Mouse (Mus musculus) frontal cortex, adult 2 months (tissue): ENCODE measurements around the gene Luzp2. TPM values are rescaled to one million over a fixed set of nuclear protein-coding genes. Genes with fewer than 3 reads are reported as not detected.
A peak's percentile ranks its signal among the peaks of the same experiment; 100 is the strongest.
"Not testable (repeated sequence)": the region's sequence is repeated elsewhere in the genome, so short reads cannot be mapped to it uniquely, and the experiment has no call there.

Experiments
- DNase-seq, 2 experiments: peaks; one replicate each; pipeline ENCODE4 v3.0.0; 2022; ENCODE audit warnings: low spot score in 1 of 2; ENCODE audit errors: extremely low spot score in 1 of 2
- polyA plus RNA-seq: library from polyadenylated mRNA; depleted of rRNA; stranded (reverse); fragments of >200 nt; gene quantifications from 2 replicates; pipeline ENCODE4 v1.2.3, GENCODE M21; 2012

Luzp2 gene
- polyA plus RNA-seq, 1 experiment, result 94.6 TPM

DNA sequence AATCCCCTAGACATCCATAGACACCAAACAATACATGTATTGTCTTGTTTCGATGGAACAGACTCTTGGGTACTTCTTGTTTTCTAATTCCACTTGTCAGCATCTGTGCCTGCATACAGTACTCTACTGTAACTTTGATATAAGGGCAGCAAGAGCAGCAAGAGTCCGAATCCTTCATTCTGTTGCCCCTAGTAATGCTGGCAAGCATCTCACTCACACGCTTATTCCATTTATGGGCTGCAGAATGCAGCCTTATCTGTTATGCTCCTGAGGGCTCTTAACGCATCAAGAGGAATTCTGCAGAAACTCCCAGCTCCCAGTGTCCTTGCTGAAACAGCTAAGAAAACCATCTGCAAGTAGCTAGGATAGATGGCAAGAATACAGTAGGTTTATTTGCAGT, 145.3 kb downstream of the Luzp2 start:
- no peak for DNase-seq

- no peak for DNase-seq
Measured at GRCm38 (mm10) chr7:55000397-55000796, 165.1 kb downstream of the Luzp2 start.

DNA sequence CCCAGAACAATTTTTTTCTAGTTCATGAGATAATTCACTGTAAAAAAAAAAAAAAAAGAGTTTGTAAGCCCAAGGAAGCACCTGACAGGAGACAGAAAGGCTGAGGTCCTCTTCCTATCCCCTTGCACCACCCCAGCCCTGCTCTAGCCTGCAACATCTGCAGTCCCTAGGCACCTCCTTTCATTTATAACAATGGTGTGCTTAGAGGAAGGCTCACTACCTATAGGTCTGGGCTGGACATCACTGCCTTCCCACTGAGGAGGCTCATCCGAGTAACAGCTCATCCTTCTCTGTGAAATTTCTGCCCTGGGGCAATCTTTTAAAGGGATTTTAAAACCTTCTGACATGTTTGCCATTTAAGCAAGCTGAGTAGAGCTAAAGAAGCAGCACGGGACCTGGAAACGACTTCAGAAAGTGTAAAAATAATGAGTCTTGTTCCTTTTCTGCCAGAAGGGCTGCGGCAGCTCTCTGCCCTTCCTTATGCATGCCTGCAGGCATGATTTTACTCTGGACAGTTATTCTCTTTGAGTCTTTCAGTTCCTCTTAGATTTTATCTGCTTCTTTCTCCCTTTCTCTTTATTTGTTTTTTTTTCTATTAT, 174.0 kb downstream of the Luzp2 start:
- no peak for DNase-seq

- not testable (repeated sequence) for DNase-seq
Measured at GRCm38 (mm10) chr7:55133850-55134249, 298.6 kb downstream of the Luzp2 start.

DNA sequence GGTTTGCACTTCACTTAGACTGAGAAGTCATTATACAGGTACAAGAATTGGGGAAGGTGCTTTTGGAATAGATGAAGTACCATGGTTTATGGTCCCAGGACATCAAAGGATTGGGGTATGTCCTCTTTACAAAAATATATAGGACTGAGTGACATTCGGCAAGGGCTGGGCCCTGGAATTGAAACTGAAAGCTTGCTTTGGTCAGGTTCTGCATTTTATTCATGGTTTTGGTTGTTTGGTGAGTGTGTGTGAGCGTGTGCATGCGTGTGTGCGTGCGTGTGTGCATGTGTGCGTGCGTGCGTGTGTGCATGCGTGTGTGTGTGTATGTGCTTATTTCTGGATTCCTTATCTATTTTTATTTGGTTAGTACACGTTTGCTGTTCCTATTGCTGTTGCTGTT, 353.6 kb downstream of the Luzp2 start:
- DNase-seq, result no peak

DNA sequence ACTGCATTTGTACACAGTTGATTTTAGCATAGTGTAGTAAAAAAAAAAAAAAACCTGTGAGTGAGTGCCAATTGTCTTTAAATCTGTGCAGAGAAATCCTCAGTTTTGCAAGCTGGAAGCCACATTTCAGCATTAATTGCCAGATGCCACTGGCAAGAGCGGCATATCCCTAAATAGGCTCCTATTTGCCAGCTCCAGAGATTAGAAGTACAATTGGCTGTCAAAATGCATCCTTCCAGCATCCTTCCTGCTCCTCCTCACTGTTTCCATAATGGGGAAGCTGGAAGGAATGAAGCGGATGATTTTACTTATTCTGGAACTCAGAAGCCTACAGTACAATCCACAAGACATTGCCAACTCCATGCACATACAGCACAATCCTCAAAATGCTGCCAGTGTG, 354.2 kb downstream of the Luzp2 start:
- peak; percentile 55 to 61 for DNase-seq

DNA sequence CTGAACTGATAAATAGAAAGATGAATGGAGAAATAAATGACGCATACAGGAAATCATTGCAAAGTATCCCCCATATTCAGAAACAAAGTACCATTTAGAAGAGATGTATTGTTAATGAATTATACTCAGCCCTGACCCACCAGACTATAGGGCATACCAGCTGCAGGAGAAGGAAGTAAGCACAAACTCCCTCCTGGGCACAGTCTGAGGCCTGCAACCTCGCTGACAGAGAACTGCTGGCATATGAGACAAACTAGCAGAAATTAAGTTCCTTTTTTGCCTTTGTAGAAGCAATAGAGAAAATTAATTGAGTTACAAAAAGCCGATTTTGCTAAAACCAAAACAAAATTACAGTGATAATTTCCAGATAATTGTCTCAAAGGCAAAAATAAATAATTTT, 355.4 kb downstream of the Luzp2 start:
- DNase-seq, result no peak

DNA sequence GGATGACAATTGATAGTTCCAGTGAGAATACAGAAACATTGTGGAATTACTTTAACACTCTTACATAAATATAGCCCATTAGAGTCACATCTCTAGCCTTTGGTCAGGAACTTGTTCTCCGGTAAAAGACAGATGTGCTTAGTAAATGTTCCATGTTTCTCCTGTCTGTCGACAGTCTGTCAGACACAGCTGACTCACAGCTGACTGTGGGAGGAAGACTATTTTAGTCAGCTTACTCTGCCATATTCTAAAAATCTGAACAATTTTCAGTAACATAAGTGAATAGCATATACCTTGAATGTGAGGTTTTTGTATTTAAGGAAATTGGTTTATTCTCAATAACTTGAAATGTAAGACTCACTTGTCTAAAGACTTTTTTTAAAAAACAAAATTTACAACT, 363.5 kb downstream of the Luzp2 start:
- peak; percentile 19 to 41 for DNase-seq

DNA sequence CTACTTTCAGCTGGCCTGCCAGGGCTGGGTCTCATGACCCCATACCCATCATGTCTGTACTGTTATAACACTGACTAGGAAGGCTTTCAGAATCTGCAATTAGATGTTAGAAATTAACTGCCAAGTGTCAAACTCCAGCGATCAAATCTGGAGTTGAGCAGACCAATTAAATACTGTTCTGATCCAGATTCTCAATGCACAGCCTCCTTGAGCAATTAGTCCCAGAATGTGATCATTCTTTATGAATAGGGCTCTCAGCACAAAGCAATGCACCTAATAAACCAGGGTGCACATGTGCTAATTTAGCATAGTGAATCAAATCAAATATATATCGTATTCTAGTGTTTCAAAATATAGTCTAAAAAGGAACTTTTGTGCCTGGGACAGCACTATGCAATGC, 387.7 kb downstream of the Luzp2 start:
- DNase-seq, result no peak

DNA sequence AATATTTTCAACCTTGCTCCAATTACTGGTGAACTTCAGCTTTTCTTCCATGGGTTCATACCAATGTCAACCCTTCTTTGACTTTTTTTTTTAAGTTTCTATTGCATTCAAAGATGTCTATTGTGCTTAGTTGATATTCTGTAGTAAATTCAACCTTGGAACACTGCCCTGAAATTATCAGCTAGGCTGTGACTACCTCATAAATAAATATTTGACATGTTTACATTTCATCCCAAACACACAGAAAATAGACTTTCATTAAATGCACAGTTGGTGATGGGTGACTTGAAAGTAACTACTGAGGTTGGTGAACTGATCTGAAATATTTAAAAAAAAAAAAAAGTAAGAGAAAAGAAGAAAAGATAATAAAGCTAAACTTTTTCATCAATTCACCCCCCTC, 394.1 kb downstream of the Luzp2 start:
- DNase-seq, result no peak
